Mouse (Mus musculus): ENCODE measurements around the gene Pex7.
"Not testable (repeated sequence)": the region's sequence is repeated elsewhere in the genome, so short reads cannot be mapped to it uniquely, and the experiment has no call there.

Pex7 gene

DNA sequence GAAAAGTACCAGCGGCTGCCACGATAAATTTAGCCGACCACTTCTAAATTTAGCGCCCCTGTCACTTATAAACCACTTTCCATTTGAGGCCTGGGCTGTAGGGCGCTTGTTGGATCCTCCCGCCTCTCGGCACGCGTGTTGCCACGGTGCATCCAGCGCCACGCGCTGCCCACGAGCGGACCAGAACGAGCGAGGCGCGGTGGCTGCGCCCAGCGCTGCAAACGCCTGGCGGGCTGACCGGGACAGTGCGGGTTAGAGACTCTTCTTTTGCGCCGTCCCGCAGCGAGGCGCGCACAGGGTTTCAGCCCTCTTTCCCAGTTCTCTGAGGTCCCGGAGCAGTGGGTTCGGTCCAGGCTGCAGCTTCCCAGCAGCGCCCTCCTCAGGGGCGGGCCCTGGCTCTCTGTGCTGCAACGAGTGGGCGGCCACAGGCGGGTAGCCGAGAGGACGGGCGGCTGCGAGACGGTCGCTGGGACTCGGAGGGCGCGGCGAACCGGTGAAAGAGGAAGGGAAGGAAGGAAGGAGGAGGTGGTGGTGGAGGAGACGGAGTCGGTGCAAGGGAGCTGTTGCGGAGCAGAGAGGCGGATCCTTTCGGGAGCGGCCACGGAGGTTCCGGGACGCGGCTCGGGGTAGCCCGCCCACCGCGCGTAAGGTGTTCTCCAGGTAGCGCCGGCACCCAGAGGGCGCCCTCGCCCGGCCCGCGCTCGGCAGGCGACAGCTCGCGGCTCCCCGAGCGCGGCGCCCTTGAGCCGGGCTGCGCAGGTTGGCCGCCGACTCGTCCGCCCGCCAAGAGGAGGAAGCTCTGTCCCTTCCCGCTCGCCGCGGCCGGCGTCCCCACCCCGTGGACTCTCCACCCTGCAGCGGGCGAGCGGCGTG is 26.3 kb upstream of the Pex7 start:
- DNase-seq: peak; percentile 87 to 93

GRCm38 (mm10) chr10:19932986-19933385 is 25.5 kb upstream of the Pex7 start:
- no peak for DNase-seq

DNA sequence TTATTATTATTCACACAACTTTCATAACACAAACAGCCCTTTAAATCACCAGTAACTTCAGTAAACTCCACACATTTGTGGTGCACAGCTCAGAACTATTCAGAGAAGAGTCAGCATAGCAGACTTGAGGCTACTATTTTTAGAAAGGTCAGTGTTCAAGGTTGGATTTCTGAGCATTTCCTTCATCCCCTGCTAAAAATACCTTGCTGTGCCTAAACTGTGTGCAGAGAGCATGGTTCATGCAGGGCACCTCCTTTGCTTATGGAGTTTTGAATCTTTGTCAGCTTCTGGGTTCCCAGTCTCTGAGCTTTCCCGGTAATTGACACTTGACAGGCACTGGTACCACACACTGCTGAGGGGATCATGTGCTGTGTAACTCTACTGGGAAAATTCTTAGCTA is 20.7 kb upstream of the Pex7 start:
- no peak for DNase-seq

DNA sequence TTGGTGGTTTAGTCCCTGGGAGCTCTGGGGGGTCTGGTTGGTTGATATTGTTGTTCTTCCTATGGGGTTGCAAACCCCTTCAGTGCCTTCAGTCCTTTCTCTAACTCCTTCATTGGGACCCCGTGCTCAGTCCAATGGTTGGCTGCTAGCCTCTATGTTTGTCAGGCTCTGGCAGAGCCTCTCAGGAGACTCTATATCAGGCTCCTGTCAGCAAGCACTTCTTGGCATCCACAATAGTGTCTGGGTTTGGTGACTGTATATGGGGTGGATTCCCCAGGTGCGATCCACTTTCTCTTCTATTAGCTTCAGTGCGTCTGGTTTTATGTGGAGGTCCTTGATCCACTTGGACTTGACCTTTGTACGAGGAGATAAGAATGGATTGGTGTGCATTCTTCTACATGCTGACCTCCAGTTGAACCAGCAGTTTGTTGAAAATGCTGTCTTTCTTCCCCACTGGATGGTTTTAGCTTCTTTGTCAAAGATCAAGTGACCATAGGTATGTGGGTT is 19.0 kb upstream of the Pex7 start:
- DNase-seq: not testable (repeated sequence)

GRCm38 (mm10) chr10:19924256-19924655 is 16.8 kb upstream of the Pex7 start:
- no peak for DNase-seq

DNA sequence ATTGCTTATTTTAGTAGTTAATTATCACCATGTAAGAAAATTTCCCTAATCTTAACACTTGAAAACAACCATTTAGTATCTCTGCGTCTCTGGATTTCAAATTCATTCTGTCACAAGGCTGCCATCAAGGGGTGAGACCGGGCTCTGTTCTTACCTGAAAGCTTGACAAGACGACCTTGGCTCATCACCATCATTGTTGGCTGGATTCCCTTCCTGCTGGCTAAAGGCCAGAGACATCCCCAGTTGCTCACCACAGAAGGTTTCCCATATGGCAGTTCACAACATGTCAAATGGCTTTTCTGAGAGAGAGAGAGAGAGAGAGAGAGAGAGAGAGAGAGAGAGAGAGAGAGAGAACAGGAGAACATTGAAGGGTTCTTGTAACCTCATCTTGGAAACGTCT is 14.9 kb upstream of the Pex7 start:
- DNase-seq: no peak

DNA sequence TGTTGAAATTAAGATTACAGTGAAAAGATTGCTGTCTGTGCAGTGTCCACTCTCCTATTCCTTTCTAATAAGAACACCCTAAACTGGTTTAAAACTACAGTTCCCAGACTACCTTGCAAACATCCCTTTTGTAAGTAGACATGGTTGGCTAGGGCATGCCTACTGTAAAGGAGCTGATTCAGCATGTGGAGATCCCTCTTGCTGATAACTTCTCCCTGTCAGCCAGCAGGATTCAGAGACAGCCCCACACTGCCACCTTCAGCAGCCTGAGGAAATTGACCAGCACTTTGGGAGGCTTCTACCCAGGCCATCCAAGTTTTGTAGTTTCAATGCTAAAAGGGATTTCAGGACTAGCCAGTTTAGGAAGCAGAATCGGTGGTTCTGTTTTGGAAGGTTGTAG is 7.8 kb upstream of the Pex7 start:
- DNase-seq: peak; percentile 75 to 77

DNA sequence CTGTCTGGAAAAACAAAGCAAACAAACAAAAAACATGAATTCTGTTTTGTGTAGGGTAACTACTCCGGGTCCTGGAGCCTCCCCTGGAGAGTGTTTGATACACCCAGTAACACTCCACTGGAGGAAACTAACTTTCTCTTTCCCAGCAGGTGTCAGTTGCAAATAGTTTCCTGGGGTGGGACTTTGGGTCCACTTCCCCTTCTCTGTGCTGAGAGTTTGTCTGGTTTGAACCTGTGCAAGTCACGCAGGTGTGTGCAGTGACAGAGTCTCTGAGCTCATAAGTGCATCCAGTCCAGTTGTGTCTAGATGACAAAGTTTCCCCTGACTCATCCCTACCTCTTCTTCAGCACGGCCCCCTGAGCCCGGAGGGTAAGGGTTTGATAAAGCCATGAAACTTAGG is 6.3 kb upstream of the Pex7 start:
- no peak for DNase-seq

DNA sequence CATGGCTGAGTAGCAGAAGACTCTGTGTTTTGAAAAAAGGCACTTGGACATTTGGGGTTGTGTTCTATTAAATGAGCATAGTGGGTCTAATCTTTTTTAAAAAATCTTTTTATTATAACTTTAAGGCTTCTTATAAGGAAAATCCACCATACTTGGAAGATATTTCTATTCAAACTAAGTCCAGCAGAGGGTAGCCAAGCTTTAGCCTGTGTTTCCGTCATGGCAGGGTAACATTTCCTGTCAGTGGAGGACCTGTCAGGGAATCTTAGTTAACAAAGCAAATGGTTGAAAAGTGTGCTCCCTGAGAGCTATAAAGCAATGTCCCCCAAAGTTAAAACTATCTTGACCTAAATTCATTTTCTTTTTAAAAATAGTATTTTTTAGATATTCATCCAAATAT is 4.1 kb upstream of the Pex7 start:
- DNase-seq: no peak

DNA sequence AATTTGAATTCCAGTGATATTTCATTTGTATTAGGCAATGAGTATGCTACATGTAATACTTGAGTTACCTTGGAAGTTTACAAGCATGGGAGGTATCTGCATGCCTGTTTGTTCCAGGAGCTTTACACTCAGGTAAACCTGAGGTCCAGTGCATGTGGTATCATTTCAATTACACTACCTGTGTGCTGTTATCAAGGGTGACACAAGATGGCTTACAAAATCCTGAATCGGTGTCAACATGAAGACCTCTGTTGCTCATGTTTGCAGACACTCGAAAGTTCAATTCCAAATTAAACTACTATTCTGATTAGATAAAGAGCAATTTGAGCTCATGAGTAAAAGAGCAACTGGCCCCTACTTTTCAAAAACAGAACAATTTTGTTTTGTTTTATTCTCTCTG is 3.0 kb upstream of the Pex7 start:
- DNase-seq: no peak

- DNase-seq: no peak
These were observed 587 bp upstream of the Pex7 start for GRCm38 (mm10) chr10:19908076-19908475.

- no peak for DNase-seq
These were observed 3.2 kb downstream of the Pex7 start for GRCm38 (mm10) chr10:19904077-19904820.

- no peak for DNase-seq
These were observed 5.5 kb downstream of the Pex7 start for GRCm38 (mm10) chr10:19901992-19902391.

GRCm38 (mm10) chr10:19900191-19900590 is 7.3 kb downstream of the Pex7 start:
- DNase-seq: no peak

GRCm38 (mm10) chr10:19893976-19894375 is 13.5 kb downstream of the Pex7 start:
- DNase-seq: peak in 1 of 2 experiments; percentile 48

DNA sequence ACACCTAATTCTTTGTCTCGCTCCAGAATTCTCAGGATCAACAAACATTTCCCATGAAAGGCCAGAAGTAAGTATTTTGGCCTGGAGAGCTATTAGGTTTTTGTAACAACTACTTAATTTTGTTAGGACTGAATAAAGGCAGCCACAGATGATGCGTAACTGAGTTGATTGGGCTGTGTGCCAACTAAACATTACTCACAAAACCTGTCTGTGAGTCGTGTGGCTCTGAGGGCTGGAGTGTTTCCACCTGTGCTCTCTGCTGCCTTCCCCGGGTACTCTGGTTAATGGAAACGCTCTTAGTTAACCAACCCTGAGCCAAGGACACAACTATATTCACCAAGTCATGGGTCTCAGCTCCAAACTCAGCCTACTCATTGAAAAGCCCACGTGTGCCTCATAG is 14.3 kb downstream of the Pex7 start:
- DNase-seq: no peak

GRCm38 (mm10) chr10:19891686-19892085 is 15.8 kb downstream of the Pex7 start:
- DNase-seq: no peak

DNA sequence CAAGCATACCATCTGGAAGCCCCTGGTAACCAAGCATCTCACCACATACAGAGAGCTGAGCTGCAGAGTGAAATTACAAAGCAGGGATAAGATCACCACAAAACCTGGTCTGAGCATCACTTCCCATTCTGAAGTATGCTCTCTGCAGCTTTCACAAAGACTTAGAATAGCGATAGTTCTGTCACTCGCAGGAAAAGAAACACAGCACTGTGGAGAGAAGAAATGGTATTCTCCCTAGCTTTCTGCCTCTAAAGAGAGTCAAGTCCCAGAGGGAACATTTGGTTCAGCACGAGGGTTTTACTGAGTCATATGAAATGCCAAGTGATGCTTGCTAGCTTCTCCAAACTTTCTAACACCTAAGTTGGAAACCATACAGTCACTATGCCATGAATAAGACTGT is 17.6 kb downstream of the Pex7 start:
- no peak for DNase-seq

- DNase-seq: no peak
These were observed 21.2 kb downstream of the Pex7 start for GRCm38 (mm10) chr10:19886249-19886648.

DNA sequence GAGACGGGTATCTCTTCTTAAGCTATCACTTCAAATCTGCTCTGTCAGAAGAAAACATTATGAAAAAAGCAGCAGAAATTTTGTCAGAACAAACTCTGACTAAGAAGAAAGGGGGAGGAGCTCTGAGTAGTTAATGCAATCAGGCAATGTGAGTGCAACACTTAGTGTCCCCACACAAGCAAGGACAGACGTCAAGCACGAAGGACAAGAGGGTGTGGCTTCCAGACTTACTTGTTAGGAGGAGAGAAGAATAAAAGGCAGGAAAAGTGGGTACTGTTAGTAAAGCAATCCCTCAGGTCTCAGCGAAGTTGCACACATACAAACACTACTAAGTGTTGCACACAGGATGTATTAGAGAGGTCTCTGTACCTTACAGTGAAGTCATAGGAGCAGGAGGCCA is 23.1 kb downstream of the Pex7 start:
- no peak for DNase-seq

DNA sequence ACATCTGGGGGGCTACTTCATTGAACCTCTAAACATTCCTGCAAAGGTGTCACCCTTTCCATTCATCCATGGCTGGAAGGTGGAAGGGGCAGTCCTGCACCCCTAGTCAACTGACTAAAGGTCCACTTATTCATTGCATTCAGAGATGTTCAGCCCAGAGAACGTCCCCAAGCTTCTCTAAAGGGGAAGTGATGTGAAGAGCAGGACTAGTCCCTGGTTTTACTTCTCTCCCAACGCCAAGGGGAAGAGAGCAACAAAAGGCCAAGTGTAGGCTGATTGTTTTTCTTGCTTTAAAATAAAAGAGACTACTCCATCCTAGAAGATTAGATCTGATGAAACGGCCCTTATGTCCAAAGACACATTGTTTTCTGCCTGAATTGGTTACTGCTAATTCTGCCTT is 27.1 kb downstream of the Pex7 start:
- DNase-seq: no peak

DNA sequence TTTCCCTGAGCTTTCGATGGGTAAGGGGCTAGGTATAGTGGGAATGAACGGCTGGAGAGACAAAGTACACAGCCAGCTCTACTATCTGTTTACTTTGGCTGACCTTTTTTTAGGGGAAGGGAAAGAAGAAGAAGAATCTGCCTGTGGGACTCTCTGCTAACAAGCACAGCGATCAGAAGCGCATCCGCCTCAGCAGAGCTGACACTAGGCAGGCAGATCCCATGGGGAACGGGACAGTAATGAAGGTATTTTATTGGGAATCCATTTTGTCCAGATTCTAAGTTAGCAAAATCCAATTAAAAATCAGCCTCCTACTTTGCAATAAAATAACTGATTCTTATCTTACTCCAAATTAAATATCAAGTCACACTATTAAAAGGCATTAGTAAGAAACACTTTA is 28.3 kb downstream of the Pex7 start:
- DNase-seq: no peak

GRCm38 (mm10) chr10:19877679-19878078 is 29.8 kb downstream of the Pex7 start:
- DNase-seq: no peak

GRCm38 (mm10) chr10:19877257-19877656 is 30.2 kb downstream of the Pex7 start:
- no peak for DNase-seq

Data from lung, postnatal 4 days (tissue).